Mouse (Mus musculus) limb, embryonic 10.5 days (tissue): Measurements from ENCODE around the gene Tmed10. TPM values are rescaled to one million over a fixed set of nuclear protein-coding genes. Genes with fewer than 3 reads are reported as not detected.
A peak's percentile ranks its signal among the peaks of the same experiment; 100 is the strongest.

Experiments
- DNase-seq: peaks from one replicate; pipeline ENCODE4 v3.0.0-alpha.2; 2017; ENCODE audit warnings: low spot score
- H3K27ac ChIP-seq: fragments of 300-500 bp; sonication (generic); 2 replicates; pipeline ENCODE4 v1.5.1; 2016; ENCODE audit warnings: mild to moderate bottlenecking
- H3K27me3 ChIP-seq: fragments of 300-500 bp; sonication (generic); 2 replicates; pipeline ENCODE4 v1.6.1; 2016; ENCODE audit warnings: low read depth, mild to moderate bottlenecking; ENCODE audit not compliant: poor library complexity, severe bottlenecking
- H3K36me3 ChIP-seq: fragments of 300-500 bp; sonication (generic); 2 replicates; pipeline ENCODE4 v1.6.1; 2016; ENCODE audit warnings: mild to moderate bottlenecking, moderate library complexity
- H3K4me1 ChIP-seq: fragments of 300-500 bp; sonication (generic); 2 replicates; pipeline ENCODE4 v1.6.1; 2016
- H3K4me3 ChIP-seq: fragments of 300-500 bp; sonication (generic); 2 replicates; pipeline ENCODE4 v1.5.1; 2016; ENCODE audit warnings: mild to moderate bottlenecking, moderate library complexity
- H3K9me3 ChIP-seq: fragments of 300-500 bp; sonication (generic); replicated peaks from 2 replicates; pipeline ENCODE4 v1.6.1; 2016; ENCODE audit warnings: mild to moderate bottlenecking
- WGBS: fragments of 180-500 bp; shearing (Covaris S2); methylation state at CpG from one replicate; pipeline ENCODE4 v1.1.7; 2016; 5-methylcytosine and 5-hydroxymethylcytosine counted together
- polyA plus RNA-seq: library from polyadenylated mRNA; unstranded; fragments of >200 nt; fragmentation: Nextera tagmentation; extraction: Ambion mirVana; gene quantifications from 2 replicates; pipeline ENCODE4 v1.2.1, GENCODE M21; 2016

Gene Tmed10
- polyA plus RNA-seq, 1 experiment from 2014 or later = 264 TPM

DNA sequence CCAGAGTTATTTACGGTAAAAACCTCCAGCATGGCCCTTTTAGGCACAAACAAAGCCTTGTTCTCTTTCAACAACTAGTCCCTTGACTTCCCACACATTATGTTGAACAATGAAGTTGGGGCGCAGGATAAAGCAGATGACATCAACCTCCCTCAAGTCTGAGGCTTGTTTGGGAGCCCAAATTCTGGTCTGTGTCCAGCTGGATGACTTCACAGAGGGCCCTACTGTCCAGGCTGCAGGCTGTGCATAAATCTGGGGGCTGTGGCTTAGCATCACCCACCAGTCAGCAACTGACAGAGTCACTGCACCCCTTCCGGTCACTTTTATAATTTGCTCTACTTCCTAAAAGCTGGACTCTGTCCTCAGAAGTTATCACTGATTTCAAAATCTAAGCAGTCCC is 8.4 kb downstream of the Tmed10 start:
- Histone ChIP-seq H3K4me3 (no peak overlapping the region), H3K27ac (no peak overlapping the region), H3K27me3 (no peaks in the 10 kb centered on the region), H3K36me3 (peaks cover 35% of the 10 kb centered on the region), H3K4me1 (0 out of 2 replicates have a peak, but pooled peaks cover 3% of the 10 kb centered on the region), H3K9me3 (no peaks in the 10 kb centered on the region)
- 96% methylated on average over 3 of the region's 3 CpGs for WGBS
- no peak for DNase-seq

DNA sequence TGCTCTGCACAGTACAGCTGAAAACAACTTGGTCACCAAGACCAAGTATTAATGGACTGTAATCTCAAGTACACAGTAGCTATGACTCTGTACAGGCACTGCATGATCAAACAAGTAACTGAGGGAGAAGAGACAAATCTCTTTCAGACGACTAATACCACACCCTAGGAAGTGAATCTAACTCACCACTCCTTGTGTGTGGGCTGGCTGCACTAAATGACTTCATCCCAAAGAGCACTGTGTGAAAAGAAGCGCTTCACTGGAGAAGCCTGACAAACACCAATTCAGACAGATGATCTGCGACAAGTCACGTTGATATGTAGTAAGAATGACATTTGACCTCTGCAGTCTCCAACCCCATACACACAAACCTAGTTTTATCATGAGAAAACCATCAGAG is 12.1 kb downstream of the Tmed10 start:
- no peak overlapping the region for H3K4me3 ChIP-seq
- H3K4me1 ChIP-seq = no peaks in the 10 kb centered on the region
- no peak for DNase-seq
- H3K27me3 ChIP-seq = no peaks in the 10 kb centered on the region
- 85% methylated on average over 4 of the region's 4 CpGs for WGBS
- H3K9me3 ChIP-seq = no peaks in the 10 kb centered on the region
- no peak overlapping the region for H3K27ac ChIP-seq
- H3K36me3 ChIP-seq = peaks cover 31% of the 10 kb centered on the region

DNA sequence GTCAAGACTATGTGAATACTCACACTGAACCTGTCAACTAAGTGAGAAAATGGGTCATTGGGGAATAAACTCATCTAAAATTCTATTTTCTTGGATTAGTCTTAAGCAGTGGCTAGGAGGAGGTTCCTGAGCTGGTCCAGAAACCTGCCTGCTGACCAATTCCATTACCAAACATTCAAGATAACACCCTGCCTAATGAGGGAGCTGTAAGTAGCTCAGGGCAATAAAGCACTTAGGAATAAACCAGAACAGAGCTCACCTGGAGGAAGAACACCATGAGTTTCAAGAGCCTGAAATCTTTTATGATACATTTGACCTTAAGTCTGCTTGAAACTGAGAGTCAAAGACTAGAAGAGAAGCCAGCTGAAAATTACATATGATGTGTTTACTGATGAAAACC is 13.1 kb downstream of the Tmed10 start:
- Histone ChIP-seq H3K27me3 (no peaks in the 10 kb centered on the region), H3K4me3 (no peak overlapping the region), H3K27ac (no peak overlapping the region), H3K36me3 (peaks cover 31% of the 10 kb centered on the region), H3K9me3 (no peaks in the 10 kb centered on the region), H3K4me1 (no peaks in the 10 kb centered on the region)
- no peak for DNase-seq

DNA sequence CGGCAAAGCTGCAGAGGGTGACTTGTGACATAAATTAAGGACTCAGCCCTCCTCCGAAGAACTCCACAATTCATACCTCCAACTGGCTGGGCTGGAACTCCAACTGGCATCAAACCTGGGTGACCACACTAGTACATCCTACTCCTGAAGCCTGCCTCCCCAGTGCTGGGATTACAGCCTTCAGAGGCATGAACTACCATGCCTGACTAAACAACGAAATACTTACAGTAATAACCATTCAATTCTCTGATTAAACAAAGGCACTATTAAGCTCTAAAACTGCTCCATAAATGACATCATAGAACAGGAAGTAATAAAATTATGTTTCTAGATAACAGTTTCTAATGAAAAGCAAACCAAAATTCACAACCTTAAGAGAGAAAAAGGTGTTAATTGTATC is 13.5 kb downstream of the Tmed10 start:
- Histone ChIP-seq H3K4me3 (no peak overlapping the region), H3K36me3 (peaks cover 31% of the 10 kb centered on the region), H3K9me3 (no peaks in the 10 kb centered on the region), H3K27me3 (no peaks in the 10 kb centered on the region), H3K4me1 (no peaks in the 10 kb centered on the region), H3K27ac (no peak overlapping the region)
- DNase-seq = no peak
- 94% methylated on average over 3 of the region's 3 CpGs for WGBS

DNA sequence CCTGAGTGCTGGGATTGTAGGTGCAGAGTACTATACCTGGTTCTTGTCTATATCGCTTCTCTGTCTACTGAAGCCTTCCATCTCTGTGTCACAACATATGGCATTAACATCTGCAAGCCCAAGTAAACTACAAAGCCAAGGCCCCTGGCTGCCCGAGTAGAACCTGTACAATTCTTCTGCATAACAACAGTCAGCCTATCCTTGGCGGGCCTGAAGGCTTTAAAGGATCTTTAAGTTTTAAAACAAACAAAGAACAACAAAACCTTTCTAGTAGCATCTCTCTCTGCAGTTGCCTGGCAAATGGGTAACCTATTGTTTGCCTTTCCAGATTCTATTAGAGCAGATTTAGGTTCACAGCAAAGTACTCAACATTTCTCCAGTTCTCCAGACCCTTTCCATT is 20.6 kb downstream of the Tmed10 start:
- Histone ChIP-seq H3K36me3 (peaks cover 56% of the 10 kb centered on the region), H3K27me3 (no peaks in the 10 kb centered on the region), H3K4me3 (no peak overlapping the region), H3K27ac (no peak overlapping the region), H3K9me3 (no peaks in the 10 kb centered on the region), H3K4me1 (no peaks in the 10 kb centered on the region)
- WGBS = 94% methylated on average over 3 of the region's 3 CpGs
- DNase-seq = no peak

DNA sequence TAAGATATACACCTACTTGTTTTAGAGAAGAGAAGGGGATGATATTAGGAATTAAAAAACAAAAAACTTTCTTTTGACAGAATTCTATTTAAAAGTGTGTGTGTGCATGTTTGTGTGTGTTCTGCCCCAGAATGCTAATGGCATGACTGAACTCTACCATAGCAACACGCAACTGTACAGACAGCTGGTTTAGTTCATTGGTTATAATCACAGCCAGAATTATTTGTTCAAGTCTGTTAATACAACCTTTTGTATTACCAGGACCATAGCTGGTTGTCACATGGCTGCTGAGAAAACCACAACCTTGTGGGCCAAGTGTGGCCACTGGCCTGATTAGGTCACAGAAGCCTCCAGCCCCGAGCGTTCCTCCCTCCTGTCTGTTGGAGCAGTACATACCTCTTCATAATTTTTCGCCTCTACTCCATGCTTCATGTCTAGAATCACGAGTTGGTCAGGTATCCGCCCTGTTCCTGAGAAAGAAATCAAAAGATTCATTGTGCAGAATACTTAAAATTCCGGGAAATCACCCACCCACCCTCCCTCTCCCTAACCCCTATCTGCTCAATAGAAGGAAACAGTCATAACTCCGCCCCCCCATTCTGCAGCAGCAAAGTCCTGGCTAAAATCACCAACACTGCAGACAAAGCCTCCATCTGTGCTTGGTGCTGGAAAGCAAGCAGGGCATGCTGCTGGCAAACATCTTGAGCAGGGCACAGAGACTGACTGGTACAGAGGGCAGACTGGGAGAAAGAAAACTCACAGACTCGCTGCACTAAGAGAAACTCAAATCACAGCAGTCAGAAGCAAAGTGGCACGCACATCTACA is 24.0 kb downstream of the Tmed10 start:
- H3K27me3 ChIP-seq = no peaks in the 10 kb centered on the region
- no peak overlapping the region for H3K27ac ChIP-seq
- no peaks in the 10 kb centered on the region for H3K4me1 ChIP-seq
- DNase-seq = no peak
- H3K36me3 ChIP-seq = peaks cover 75% of the 10 kb centered on the region
- no peaks in the 10 kb centered on the region for H3K9me3 ChIP-seq
- H3K4me3 ChIP-seq = no peak overlapping the region
- 91% methylated on average over 10 of the region's 10 CpGs for WGBS

DNA sequence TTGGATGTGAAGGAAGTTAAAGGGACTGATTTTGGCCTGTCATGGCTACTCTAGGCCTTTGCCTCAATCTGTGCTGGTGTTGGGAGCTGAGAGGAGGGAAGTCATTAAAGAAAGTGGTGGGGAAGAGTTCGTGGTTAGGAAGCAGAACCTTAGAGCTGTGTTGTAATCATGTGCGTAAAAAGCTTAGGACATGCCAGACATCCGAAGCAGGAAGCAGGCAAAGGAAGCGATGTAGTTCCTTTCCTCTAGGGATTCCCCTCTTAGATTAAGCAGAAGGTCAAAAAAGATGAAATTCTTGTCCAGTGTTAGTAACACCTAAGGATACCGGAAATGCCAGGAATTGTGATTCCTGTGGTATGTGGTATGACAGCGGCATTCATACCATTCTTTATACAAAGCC is 26.3 kb downstream of the Tmed10 start:
- peaks cover 81% of the 10 kb centered on the region for H3K36me3 ChIP-seq
- no peaks in the 10 kb centered on the region for H3K27me3 ChIP-seq
- H3K9me3 ChIP-seq = no peaks in the 10 kb centered on the region
- no peak overlapping the region for H3K27ac ChIP-seq
- no peak overlapping the region for H3K4me3 ChIP-seq
- DNase-seq = no peak
- 83% methylated on average over 6 of the region's 6 CpGs for WGBS
- H3K4me1 ChIP-seq = peaks cover 6% of the 10 kb centered on the region; the same call in 1 of the 2 replicates

DNA sequence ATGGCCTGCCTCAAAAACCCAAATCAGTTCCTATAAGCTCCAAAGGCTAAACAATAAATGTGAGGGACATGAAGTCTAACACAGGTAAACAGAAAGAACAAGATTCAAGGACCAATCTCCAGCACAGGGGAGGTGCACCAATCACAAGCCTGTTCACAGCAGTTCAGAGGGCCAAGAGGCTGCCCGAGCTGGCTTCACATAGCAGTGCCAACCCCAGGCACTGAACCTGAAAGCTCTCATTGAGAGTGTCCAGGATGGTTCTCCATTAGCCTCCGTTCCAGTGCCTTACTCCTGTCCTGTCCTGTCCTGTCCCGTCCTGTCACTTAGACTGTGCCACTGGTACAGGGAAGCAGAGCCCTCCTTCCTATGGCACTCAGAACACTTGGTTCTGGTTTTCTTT is 27.5 kb downstream of the Tmed10 start:
- H3K4me1 ChIP-seq = peaks cover 6% of the 10 kb centered on the region; the same call in 1 of the 2 replicates
- WGBS = 82% methylated on average over 3 of the region's 3 CpGs
- DNase-seq = no peak
- no peak overlapping the region for H3K4me3 ChIP-seq
- H3K36me3 ChIP-seq = peaks cover 77% of the 10 kb centered on the region
- H3K9me3 ChIP-seq = no peaks in the 10 kb centered on the region
- no peak overlapping the region for H3K27ac ChIP-seq
- H3K27me3 ChIP-seq = no peaks in the 10 kb centered on the region

DNA sequence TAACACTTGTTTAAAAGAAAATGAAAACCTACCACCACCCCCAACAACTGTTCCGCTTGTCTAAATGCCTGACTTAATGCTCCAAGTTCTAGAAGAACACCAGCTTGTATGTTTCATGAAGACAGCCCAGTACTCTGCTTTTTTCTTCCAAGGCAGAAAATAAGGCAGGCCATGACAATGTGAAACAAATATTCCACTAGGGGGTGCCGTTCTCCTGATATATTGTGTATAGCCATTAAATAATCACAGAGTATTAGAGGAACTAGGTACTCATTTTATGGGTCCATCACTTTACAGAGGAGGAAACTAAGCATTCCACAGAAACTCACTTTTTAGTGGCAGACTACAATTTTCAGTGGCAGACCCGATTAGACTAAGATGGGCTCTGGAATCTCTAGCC is 28.3 kb downstream of the Tmed10 start:
- H3K27ac ChIP-seq = no peak overlapping the region
- no peaks in the 10 kb centered on the region for H3K27me3 ChIP-seq
- no peaks in the 10 kb centered on the region for H3K9me3 ChIP-seq
- no peak for DNase-seq
- no peak overlapping the region for H3K4me3 ChIP-seq
- peaks cover 6% of the 10 kb centered on the region; the same call in 1 of the 2 replicates for H3K4me1 ChIP-seq
- WGBS = 72% methylated on average over 3 of the region's 3 CpGs
- H3K36me3 ChIP-seq = peaks cover 78% of the 10 kb centered on the region

DNA sequence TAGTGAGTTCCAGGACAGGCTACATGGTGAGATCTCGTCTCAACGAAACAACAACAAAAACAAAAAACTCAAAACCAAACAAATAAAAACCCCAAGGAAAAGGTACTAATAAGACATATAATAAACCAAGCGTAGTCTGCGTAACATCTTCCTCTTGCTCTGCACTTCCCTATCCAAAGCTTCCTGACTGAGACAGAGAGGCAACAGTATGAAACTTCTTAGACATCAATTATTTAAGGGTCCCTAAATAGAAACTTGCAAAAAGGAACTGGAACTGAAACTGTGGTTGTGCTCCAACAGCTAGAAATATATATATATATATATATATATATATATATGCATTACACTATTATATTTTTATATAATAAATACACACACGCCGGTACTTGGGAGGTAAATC is 29.1 kb downstream of the Tmed10 start:
- Histone ChIP-seq H3K4me3 (no peak overlapping the region), H3K9me3 (no peaks in the 10 kb centered on the region), H3K4me1 (peaks cover 6% of the 10 kb centered on the region; the same call in 1 of the 2 replicates), H3K27ac (no peak overlapping the region), H3K27me3 (no peaks in the 10 kb centered on the region), H3K36me3 (peaks cover 73% of the 10 kb centered on the region)
- no peak for DNase-seq
- WGBS = 95% methylated on average over 6 of the region's 6 CpGs

DNA sequence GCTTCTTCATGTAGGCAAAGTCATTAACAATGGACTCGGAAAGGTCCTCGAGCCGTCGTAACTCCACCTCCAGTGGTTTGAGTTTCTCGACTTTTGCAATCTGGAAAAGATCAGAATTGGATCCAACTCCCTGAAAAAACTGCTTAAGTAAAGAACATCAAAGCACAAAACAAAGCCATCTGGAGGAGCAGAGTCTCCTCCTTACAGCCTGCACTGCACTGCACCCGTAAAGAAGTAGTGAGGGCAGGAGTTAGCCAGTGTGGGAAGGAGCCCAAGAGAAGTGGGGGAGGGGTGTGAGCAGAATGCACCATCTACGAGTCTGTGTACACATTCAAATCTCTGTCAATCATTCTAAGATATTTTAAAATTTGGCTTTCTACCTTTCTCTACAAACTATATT is 30.4 kb downstream of the Tmed10 start:
- H3K27ac ChIP-seq = no peak overlapping the region
- no peak overlapping the region for H3K4me3 ChIP-seq
- peaks cover 61% of the 10 kb centered on the region for H3K36me3 ChIP-seq
- H3K4me1 ChIP-seq = peaks cover 16% of the 10 kb centered on the region; the same call in 1 of the 2 replicates
- H3K9me3 ChIP-seq = no peaks in the 10 kb centered on the region
- DNase-seq = no peak
- no peaks in the 10 kb centered on the region for H3K27me3 ChIP-seq
- WGBS = 48% methylated on average over 7 of the region's 7 CpGs

DNA sequence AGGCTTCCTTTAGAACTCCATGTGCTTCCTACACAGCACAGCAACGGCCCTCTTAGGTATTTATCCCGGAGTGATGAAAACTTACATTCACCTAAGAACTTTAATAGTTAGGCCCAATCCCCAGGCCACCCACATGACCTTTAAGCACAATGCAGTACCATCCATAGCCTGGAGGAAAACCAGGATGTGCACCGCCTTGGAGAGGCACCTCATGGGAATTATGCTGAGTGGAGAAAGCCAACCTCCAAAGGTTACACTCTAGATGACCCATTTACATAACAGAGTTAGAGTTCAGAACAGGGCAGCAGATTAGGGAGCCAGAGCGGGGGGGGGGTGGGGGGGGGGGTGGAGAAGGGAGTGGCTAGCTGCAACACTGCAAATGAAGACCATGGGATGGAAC is 32.3 kb downstream of the Tmed10 start:
- H3K27ac ChIP-seq = no peak overlapping the region
- WGBS = 81% methylated on average over 4 of the region's 4 CpGs
- peaks cover 23% of the 10 kb centered on the region for H3K4me1 ChIP-seq

DNA sequence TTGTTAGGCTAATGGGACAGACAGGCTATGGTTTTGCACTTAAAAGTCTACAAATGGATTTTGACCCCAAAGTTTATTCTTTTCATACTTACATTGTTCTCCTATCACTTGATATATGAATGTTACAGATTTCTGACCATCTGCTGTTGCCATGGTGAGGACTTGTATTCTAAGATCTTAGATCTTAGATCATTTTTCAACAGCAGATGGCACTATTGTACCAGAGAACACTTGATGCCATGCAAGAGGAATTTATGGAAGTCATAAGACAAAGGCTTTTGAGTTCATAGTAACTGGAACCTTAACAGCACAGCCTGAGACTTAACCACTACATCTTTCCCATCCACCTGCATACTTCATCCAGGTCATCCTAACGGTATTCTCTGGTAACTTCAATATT is 33.5 kb downstream of the Tmed10 start:
- peaks cover 45% of the 10 kb centered on the region for H3K36me3 ChIP-seq
- H3K27me3 ChIP-seq = no peaks in the 10 kb centered on the region
- 71% methylated on average over 1 of the region's 1 CpGs for WGBS
- H3K4me3 ChIP-seq = no peak overlapping the region
- H3K27ac ChIP-seq = no peak overlapping the region
- H3K9me3 ChIP-seq = no peaks in the 10 kb centered on the region
- H3K4me1 ChIP-seq = peaks cover 23% of the 10 kb centered on the region
- no peak for DNase-seq

More for the DNA sequence above, 32.3 kb downstream of the Tmed10 start:
- no peak for DNase-seq
- no peaks in the 10 kb centered on the region for H3K9me3 ChIP-seq
- no peaks in the 10 kb centered on the region for H3K27me3 ChIP-seq
- peaks cover 41% of the 10 kb centered on the region for H3K36me3 ChIP-seq
- H3K4me3 ChIP-seq = no peak overlapping the region

DNA sequence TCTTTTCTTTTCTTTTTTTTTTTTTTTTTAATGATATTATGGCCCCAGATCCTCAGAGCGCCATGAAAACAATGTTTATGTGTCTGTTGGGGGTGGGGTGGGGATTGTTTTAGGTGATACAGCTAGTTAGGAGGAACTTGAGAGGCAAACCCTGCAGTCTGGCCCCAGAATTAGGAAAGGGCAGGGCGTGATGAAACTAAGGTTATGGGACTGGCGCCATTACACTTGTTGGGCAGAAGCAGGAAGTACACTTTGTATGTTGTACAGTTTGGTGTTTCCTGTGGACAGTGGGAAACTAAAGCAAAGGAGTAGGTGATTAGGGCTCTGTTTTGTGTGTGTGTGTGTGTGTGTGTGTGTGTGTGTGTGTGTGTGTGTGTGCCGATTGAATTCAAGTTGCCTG is 34.7 kb downstream of the Tmed10 start:
- WGBS = 36% methylated on average over 4 of the region's 4 CpGs
- DNase-seq = no peak
- H3K27ac ChIP-seq = no peak overlapping the region
- no peaks in the 10 kb centered on the region for H3K9me3 ChIP-seq
- no peaks in the 10 kb centered on the region for H3K27me3 ChIP-seq
- H3K36me3 ChIP-seq = peaks cover 51% of the 10 kb centered on the region
- peak overlapping the region; percentile 98 for H3K4me3 ChIP-seq
- H3K4me1 ChIP-seq = peaks cover 20% of the 10 kb centered on the region
